ENCODE assay signal across 8 mouse cellular contexts in genomic region chr5:38561426-38562024, GRCm38 (mm10). TPM values are rescaled to one million over a fixed set of nuclear protein-coding genes. Genes with fewer than 3 reads are reported as not detected.
A peak's percentile ranks its signal among the peaks of the same experiment; 100 is the strongest.
DNase-seq lines count a peak whose midpoint lies in the region; ATAC-seq and TF ChIP-seq lines count a peak whose summit lies in the region.

No protein-coding gene starts in this region.

- peaks cover 40% of the 10 kb centered on the region for H3K79me2 ChIP-seq in MEL (ENCODE audit: control insufficient read depth, insufficient read depth, low read length, poor library complexity)

- H3K4me1 ChIP-seq in MEL (ENCODE audit: control insufficient read depth in 1 of 2, insufficient read depth in 2 of 2, low read length in 2 of 2): peaks cover 6 to 13% of the 10 kb centered on the region in 2 experiments; a peak in 3 of 4 replicates
- peaks cover 20% of the 10 kb centered on the region for H3K4me1 ChIP-seq in cerebellum, adult 2 months (ENCODE audit: control insufficient read depth, insufficient read depth, low read length)
- H3K4me1 ChIP-seq in lung, embryonic 16.5 days (replicated peaks; ENCODE audit: control insufficient read depth, insufficient read depth, low read length): peaks cover 15% of the 10 kb centered on the region

- DNase-seq in MEL (ENCODE audit: low read depth, low spot score): peak; percentile 98
- DNase-seq in cerebellum, adult 2 months: peak; percentile 98
- DNase-seq in forelimb bud, embryonic 11.5 days (ENCODE audit: low read depth, low spot score): peak; percentile 94
- DNase-seq in layer of hippocampus, adult 9-10 months (ENCODE audit: low spot score): peak; percentile 94
- DNase-seq in ovary, postnatal 10 days (ENCODE audit: low spot score): peak; percentile 98
- DNase-seq in thymus, postnatal 10 days (ENCODE audit: low spot score in 2 of 2): peak; percentile 97 to 99

- no peak; a peak in 1 of 4 replicates for TF ChIP-seq EP300 in MEL (IDR thresholded peaks at IDR 0.05; ENCODE audit: low read depth in 1 of 2, low read length in 2 of 2)

- peak overlapping the region; percentile 96 for H3K9ac ChIP-seq in MEL (ENCODE audit: control insufficient read depth, low read depth, low read length, poor library complexity, severe bottlenecking)
- H3K9ac ChIP-seq in lung, embryonic 16.5 days (ENCODE audit: low read length): peak overlapping the region; percentile 92

- H3K27me3 ChIP-seq in MEL (ENCODE audit: control insufficient read depth in 1 of 2, insufficient read depth in 2 of 2, low read length in 2 of 2): no peaks in the 10 kb centered on the region
- no peaks in the 10 kb centered on the region for H3K27me3 ChIP-seq in cerebellum, adult 2 months (ENCODE audit: control insufficient read depth, insufficient read depth, low read length)
- no peaks in the 10 kb centered on the region for H3K27me3 ChIP-seq in lung, embryonic 16.5 days (ENCODE audit: control insufficient read depth, insufficient read depth, low read depth, low read length)

- peak in 1 of 2 experiments; percentile 98; a peak in 3 of 4 replicates for TF ChIP-seq POLR2A in MEL (IDR thresholded peaks at IDR 0.05; ENCODE audit: control insufficient read depth in 1 of 2, insufficient read depth in 1 of 2, low read depth in 1 of 2, low read length in 2 of 2, poor library complexity in 1 of 2)
- TF ChIP-seq POLR2A in cerebellum, adult 2 months (IDR thresholded peaks at IDR 0.05; ENCODE audit: borderline replicate concordance, insufficient read depth, low read length): peak; percentile 80; the same call in 1 of the 2 replicates

- H3K4me2 ChIP-seq in lung, embryonic 16.5 days (ENCODE audit: low read depth, low read length): peak overlapping the region; percentile 86

- under 1% methylated on average over 79 of the region's 79 CpGs for WGBS in cerebellum, adult 2 months
- under 1% methylated on average over 55 of the region's 79 CpGs for WGBS in lung, embryonic 16.5 days

- H3K36me3 ChIP-seq in MEL (ENCODE audit: control insufficient read depth in 1 of 2, insufficient read depth in 2 of 2, low read length in 2 of 2): peaks cover 6 to 11% of the 10 kb centered on the region in 2 experiments
- H3K36me3 ChIP-seq in lung, embryonic 16.5 days (ENCODE audit: control insufficient read depth, insufficient read depth, low read length): peaks cover 10% of the 10 kb centered on the region

- no peak for TF ChIP-seq CTCF in MEL (IDR thresholded peaks at IDR 0.05 in 2 of 3, conservative IDR thresholded peaks at IDR 0.05 in 1 of 3; ENCODE audit: control insufficient read depth in 1 of 3, insufficient read depth in 1 of 3, low read depth in 2 of 3, low read length in 3 of 3, poor library complexity in 1 of 3, severe bottlenecking in 1 of 3)
- TF ChIP-seq CTCF in cerebellum, adult 2 months (IDR thresholded peaks at IDR 0.05; ENCODE audit: borderline replicate concordance, insufficient read depth, low read depth, low read length): no peak

- H3K27ac ChIP-seq in MEL (ENCODE audit: control insufficient read depth, low read depth, low read length): peak overlapping the region; percentile 91
- peak overlapping the region; percentile 56; the same call in 1 of the 2 replicates for H3K27ac ChIP-seq in cerebellum, adult 2 months (ENCODE audit: insufficient read depth, low read length)
- H3K27ac ChIP-seq in lung, embryonic 16.5 days (ENCODE audit: low read length): peak overlapping the region; percentile 96

- peak overlapping the region; percentile 67 to 88 for H3K4me3 ChIP-seq in MEL (ENCODE audit: control insufficient read depth in 1 of 2, insufficient read depth in 1 of 2, low read depth in 2 of 2, low read length in 2 of 2)
- H3K4me3 ChIP-seq in cerebellum, adult 2 months (replicated peaks; ENCODE audit: insufficient read depth, low read depth, low read length): peak overlapping the region; percentile 96
- H3K4me3 ChIP-seq in lung, embryonic 16.5 days (ENCODE audit: low read length): peak overlapping the region; percentile 87

- ATAC-seq in hematopoietic stem cell, adult 5-6 weeks (replicated peaks in 1 of 2; ENCODE audit: insufficient read depth in 1 of 2, low FRiP score in 2 of 2, low TSS enrichment in 1 of 2, low read depth in 1 of 2, poor library complexity in 2 of 2, severe bottlenecking in 2 of 2): peak; percentile 78 to 83
- ATAC-seq in lung, embryonic 16.5 days (ENCODE audit: low read depth): peak; percentile 98

- TF ChIP-seq RAD21 in MEL (IDR thresholded peaks at IDR 0.05; ENCODE audit: low read depth, low read length): no peak

- H3K9me3 ChIP-seq in MEL (replicated peaks; ENCODE audit: insufficient read depth, low read length): no peaks in the 10 kb centered on the region
- no peaks in the 10 kb centered on the region for H3K9me3 ChIP-seq in lung, embryonic 16.5 days (ENCODE audit: control insufficient read depth, low read length)

TF ChIP-seq in MEL, 35 proteins besides CTCF, POLR2A, EP300 and RAD21 (continues in another document):
- TF ChIP-seq POLR2AphosphoS2 (IDR thresholded peaks at IDR 0.05; ENCODE audit: low read length) (peak; percentile 81), MYC (IDR thresholded peaks at IDR 0.05; ENCODE audit: low read depth, low read length) (no peak), MEF2A (IDR thresholded peaks at IDR 0.05; ENCODE audit: extremely low read depth, insufficient replicate concordance, low read depth, low read length, poor library complexity, severe bottlenecking) (no peak), SIN3A (IDR thresholded peaks at IDR 0.05; ENCODE audit: low read length) (peak; percentile 80; the same call in 1 of the 2 replicates), ZKSCAN1 (IDR thresholded peaks at IDR 0.05; ENCODE audit: low read depth, low read length) (no peak), TAL1 (IDR thresholded peaks at IDR 0.05; ENCODE audit: low read length) (no peak), CHD1 (IDR thresholded peaks at IDR 0.05; ENCODE audit: low read depth, low read length) (no peak; the same call in 1 of the 2 replicates), ZC3H11A (IDR thresholded peaks at IDR 0.05; ENCODE audit: low read depth, low read length) (no peak), GATA1 (IDR thresholded peaks at IDR 0.05; ENCODE audit: low read depth, low read length) (no peak), ZMIZ1 (IDR thresholded peaks at IDR 0.05; ENCODE audit: low read depth, low read length) (peak; percentile 93), HCFC1 (IDR thresholded peaks at IDR 0.05; ENCODE audit: low read depth, low read length) (peak; percentile 84), UBTF (IDR thresholded peaks at IDR 0.05; ENCODE audit: borderline replicate concordance, insufficient read depth, low read depth, low read length) (no peak), MYB (IDR thresholded peaks at IDR 0.05; ENCODE audit: low read depth, low read length) (no peak), SMC3 (IDR thresholded peaks at IDR 0.05; ENCODE audit: low read depth, low read length) (no peak), MAZ (IDR thresholded peaks at IDR 0.05; ENCODE audit: low read depth, low read length) (peak; percentile 76), MAX (IDR thresholded peaks at IDR 0.05; ENCODE audit: low read length) (no peak), TBP (IDR thresholded peaks at IDR 0.05; ENCODE audit: low read depth, low read length) (peak; percentile 83), ZNF384 (IDR thresholded peaks at IDR 0.05; ENCODE audit: low read depth, low read length) (peak; percentile 90), KAT2A (conservative IDR thresholded peaks at IDR 0.05; ENCODE audit: low read depth, low read length) (peak; percentile 53; the same call in 1 of the 2 replicates), BHLHE40 (IDR thresholded peaks at IDR 0.05; ENCODE audit: borderline replicate concordance, low read depth, low read length) (0 out of 2 replicates have a peak, but pooled peaks have one; percentile 7), ELF1 (IDR thresholded peaks at IDR 0.05; ENCODE audit: low read depth, low read length) (peak; percentile 99), E2F4 (IDR thresholded peaks at IDR 0.05; ENCODE audit: borderline replicate concordance, low read depth, low read length) (0 out of 2 replicates have a peak, but pooled peaks have one; percentile 50), NELFE (IDR thresholded peaks at IDR 0.05; ENCODE audit: low read depth, low read length) (peak; percentile 96), MXI1 (IDR thresholded peaks at IDR 0.05; ENCODE audit: low read depth, low read length) (peak; percentile 85; the same call in 1 of the 2 replicates), TCF12 (IDR thresholded peaks at IDR 0.05; ENCODE audit: low read depth, low read length) (peak; percentile 73), JUND (IDR thresholded peaks at IDR 0.05; ENCODE audit: low read depth, low read length) (no peak), GABPA (IDR thresholded peaks at IDR 0.05; ENCODE audit: low read depth, low read length) (no peak), CHD2 (IDR thresholded peaks at IDR 0.05; ENCODE audit: low read length) (no peak), POLR2AphosphoS5 (IDR thresholded peaks at IDR 0.05; ENCODE audit: borderline replicate concordance, low read depth, low read length) (no peak), ETS1 (IDR thresholded peaks at IDR 0.05; ENCODE audit: low read depth, low read length) (peak; percentile 48; the same call in 1 of the 2 replicates), RCOR1 (IDR thresholded peaks at IDR 0.05; ENCODE audit: low read depth, low read length) (0 out of 2 replicates have a peak, but pooled peaks have one; percentile 12), USF2 (IDR thresholded peaks at IDR 0.05; ENCODE audit: borderline replicate concordance in 1 of 2, insufficient read depth in 1 of 2, low read depth in 1 of 2, low read length in 2 of 2) (no peak), NRF1 (IDR thresholded peaks at IDR 0.05; ENCODE audit: insufficient read depth, low read depth, low read length, poor library complexity, severe bottlenecking) (peak; percentile 82)

RNA-seq across cellular contexts. Expression of gene Wdr1, which starts 1.5 kb away (rescaled TPM):
- 174 and 176 TPM in 2 replicates for total RNA-seq in MEL (2012; rRNA removed)
- 100 to 1,000 TPM in 1 of 2 experiments, not detected in 1; 144 TPM for polyA plus RNA-seq in MEL (2012; ENCODE audit: insufficient read depth in 1 of 2, insufficient read length in 2 of 2, low read depth in 1 of 2, low replicate concordance in 2 of 2, missing spikeins in 1 of 2)
- 157 TPM in 2 replicates for polyA plus RNA-seq in cerebellum, adult 2 months (2012; rRNA removed)
- 175 and 185 TPM in 2 replicates for total RNA-seq in hematopoietic stem cell, adult 5-6 weeks (2017)
- polyA plus RNA-seq in lung, embryonic 16.5 days (2015; fragmentation: Nextera tagmentation; extraction: Ambion mirVana): 207 and 209 TPM in 2 replicates

RNA-seq across cellular contexts. Expression of gene Slc2a9, which starts 58.6 kb away (rescaled TPM):
- 1.1 and 2.3 TPM in 2 replicates for total RNA-seq in MEL (2012; rRNA removed)
- 1 to 10 TPM in 1 of 2 experiments, not detected in 1; 4.2 TPM for polyA plus RNA-seq in MEL (2012; ENCODE audit: insufficient read depth in 1 of 2, insufficient read length in 2 of 2, low read depth in 1 of 2, low replicate concordance in 2 of 2, missing spikeins in 1 of 2)
- polyA plus RNA-seq in cerebellum, adult 2 months (2012; rRNA removed): 1.6 and 1.8 TPM in 2 replicates
- 6.7 and 10.2 TPM in 2 replicates for total RNA-seq in hematopoietic stem cell, adult 5-6 weeks (2017)
- 1.2 and 2.4 TPM in 2 replicates for polyA plus RNA-seq in lung, embryonic 16.5 days (2015; fragmentation: Nextera tagmentation; extraction: Ambion mirVana)

Comparison
In these comparisons a context has a peak if more than half of its experiments do, and no peak if none do; other contexts are left out.
1. Peak in every context shown above with its lines: DNase-seq, ATAC-seq, H3K4me3 ChIP-seq and H3K27ac ChIP-seq.